Mouse (Mus musculus) kidney, adult 2 months (tissue): Measurements from ENCODE around the gene Man2a1.
A peak's percentile ranks its signal among the peaks of the same experiment; 100 is the strongest.

ENCODE experiments used
- CTCF ChIP-seq: fragments of 200-500 bp; conservative IDR thresholded peaks from 2 replicates; pipeline ENCODE4 v1.5.1; 2011; ENCODE audit warnings: low read depth, mild to moderate bottlenecking, control low read depth, low read length, moderate library complexity, mixed read lengths; ENCODE audit not compliant: insufficient read depth, insufficient read length
- POLR2A ChIP-seq: fragments of 200-500 bp; IDR thresholded peaks from one replicate; pipeline ENCODE4 v1.6.1; 2011; ENCODE audit warnings: low read depth, low read length, control low read depth

GRCm38 (mm10) chr17:64601751-64602578 is 1.4 kb downstream of the Man2a1 start:
- TF ChIP-seq CTCF: peak; percentile 54
- no peak for TF ChIP-seq POLR2A
